Mouse (Mus musculus) ES-E14 (cell line): ENCODE data around the gene Gm10282. TPM values are rescaled to one million over a fixed set of nuclear protein-coding genes. Genes with fewer than 3 reads are reported as not detected.

Experiments
- DNase-seq: peaks from one replicate; pipeline ENCODE4 v3.0.0-alpha.2; 2013; ENCODE audit warnings: low read depth, low spot score
- H3K27ac ChIP-seq: 2 replicates; pipeline ENCODE4 v1.5.1; 2012; ENCODE audit warnings: low read depth, mild to moderate bottlenecking, low read length, moderate library complexity, mixed read lengths; ENCODE audit not compliant: poor library complexity, insufficient read depth, severe bottlenecking
- H3K36me3 ChIP-seq: 2 replicates; pipeline ENCODE4 v1.6.1; 2012; ENCODE audit warnings: mild to moderate bottlenecking, low read length, moderate library complexity, mixed read lengths; ENCODE audit not compliant: control insufficient read depth, poor library complexity, insufficient read depth, severe bottlenecking
- H3K4me1 ChIP-seq, 2 experiments: fragments of 150-350 bp in 1 of 2; sonication (generic) in 1 of 2; 2 replicates each; pipeline ENCODE4 v1.6.1; 2012; ENCODE audit warnings: low read length in 2 of 2, mild to moderate bottlenecking in 1 of 2, mixed read lengths in 1 of 2; ENCODE audit not compliant: control insufficient read depth in 2 of 2, insufficient read depth in 2 of 2, poor library complexity in 1 of 2
- H3K4me3 ChIP-seq, 2 experiments: fragments of 150-350 bp in 1 of 2; sonication (generic) in 1 of 2; 2 replicates each; pipeline ENCODE4 v1.5.1; 2012; ENCODE audit warnings: low read length in 2 of 2, low read depth in 1 of 2, mild to moderate bottlenecking in 1 of 2, mixed read lengths in 1 of 2; ENCODE audit not compliant: insufficient read depth in 1 of 2, poor library complexity in 1 of 2, severe bottlenecking in 1 of 2
- H3K9ac ChIP-seq: 2 replicates; pipeline ENCODE4 v1.6.1; 2012; ENCODE audit warnings: low read depth, mild to moderate bottlenecking, low read length, mixed read lengths; ENCODE audit not compliant: poor library complexity, insufficient read depth, severe bottlenecking
- H3K9me3 ChIP-seq: fragments of 150-350 bp; sonication (generic); 2 replicates; pipeline ENCODE4 v1.6.1; 2012; ENCODE audit warnings: low read depth, mild to moderate bottlenecking, low read length; ENCODE audit not compliant: control insufficient read depth, insufficient read depth
- CHD2 ChIP-seq: IDR thresholded peaks from 2 replicates; pipeline ENCODE4 v1.6.1; 2014; ENCODE audit warnings: mild to moderate bottlenecking, low read depth, low read length, inconsistent platforms
- HCFC1 ChIP-seq: IDR thresholded peaks from 2 replicates; pipeline ENCODE4 v1.6.1; 2012; ENCODE audit warnings: low read length, inconsistent platforms, borderline replicate concordance; ENCODE audit not compliant: insufficient read depth
- MAFK ChIP-seq: IDR thresholded peaks from 2 replicates; pipeline ENCODE4 v1.6.1; 2014; ENCODE audit warnings: mild to moderate bottlenecking, low read depth, low read length, inconsistent platforms; ENCODE audit not compliant: insufficient read depth
- ZC3H11A ChIP-seq: IDR thresholded peaks from 2 replicates; pipeline ENCODE4 v1.6.1; 2012; ENCODE audit warnings: low read depth, mild to moderate bottlenecking, inconsistent platforms, low read length, borderline replicate concordance
- ZNF384 ChIP-seq: IDR thresholded peaks from 2 replicates; pipeline ENCODE4 v1.6.1; 2012; ENCODE audit warnings: low read depth, low read length, inconsistent platforms
- in situ Hi-C, 2 experiments: fragments of 600-800 bp; cut with MboI; formaldehyde crosslinking; loops; one replicate each; pipeline ENCODE4 v1.15.1; 2025; ENCODE audit warnings: low sequenced_read_pairs in 2 of 2, inconsistent platforms in 1 of 2; ENCODE audit not compliant: unreplicated experiment in 2 of 2
- total RNA-seq: library from RNA; depleted of rRNA; stranded (reverse); fragments of 300-350 nt; gene quantifications from 2 replicates; pipeline ENCODE4 v1.2.3, GENCODE M21; 2012; rRNA removed

Gene Gm10282
- 13.0 and 21.2 TPM in 2 replicates for total RNA-seq

DNA sequence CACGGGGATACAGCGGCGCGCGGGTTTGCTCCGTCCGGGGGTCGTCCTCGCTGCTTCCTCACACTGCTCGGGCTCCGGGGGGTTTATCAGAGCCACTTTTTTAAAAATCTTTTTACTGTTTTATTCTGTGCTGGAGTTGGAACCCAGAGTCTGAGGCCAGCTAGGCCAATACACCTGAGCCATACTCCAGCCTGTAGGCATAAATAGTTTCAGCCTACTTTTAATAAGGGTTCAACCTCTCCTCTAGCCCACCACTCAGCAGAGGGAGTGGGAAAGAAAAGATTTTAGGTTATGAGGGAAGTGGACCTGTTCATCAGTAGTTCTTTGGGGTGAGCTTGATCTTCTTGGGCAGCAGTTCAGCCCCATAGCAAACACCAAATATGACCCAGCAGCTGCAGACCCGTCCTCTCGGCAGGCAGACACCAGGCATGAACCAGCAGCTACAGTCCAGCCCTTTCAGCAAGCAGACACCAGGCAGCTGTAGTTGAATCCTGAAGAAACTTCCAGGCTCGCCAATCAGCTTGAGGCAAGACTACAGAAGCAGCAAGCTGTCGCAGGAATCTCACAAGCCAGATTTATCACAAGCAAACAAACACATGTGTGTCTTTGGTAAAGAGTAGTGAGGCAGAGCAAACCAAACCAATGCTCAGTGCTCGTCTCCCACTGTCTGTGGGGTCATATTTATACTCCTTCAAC lies at the start of gene Gm10282:
TSS of gene Gm10282 (minus strand) at position 51 of the 696 bp plus-strand sequence.
- TF ChIP-seq ZC3H11A: no peak
- no peak for TF ChIP-seq ZNF384
- no peak for TF ChIP-seq HCFC1
- TF ChIP-seq CHD2: no peak
- no peak for TF ChIP-seq MAFK
- in situ Hi-C loops: no loop called here
- no peak within 1 kb of the TSS for H3K9ac ChIP-seq
- H3K9me3 ChIP-seq: no peaks in the 10 kb centered on the region
- H3K27ac ChIP-seq: no peak within 1 kb of the TSS
- H3K4me1 ChIP-seq: peaks cover 16 to 29% of the 10 kb centered on the region in 2 experiments
- no peak for DNase-seq
- no peak within 1 kb of the TSS for H3K4me3 ChIP-seq
- H3K36me3 ChIP-seq: no peaks in the 10 kb centered on the region

DNA sequence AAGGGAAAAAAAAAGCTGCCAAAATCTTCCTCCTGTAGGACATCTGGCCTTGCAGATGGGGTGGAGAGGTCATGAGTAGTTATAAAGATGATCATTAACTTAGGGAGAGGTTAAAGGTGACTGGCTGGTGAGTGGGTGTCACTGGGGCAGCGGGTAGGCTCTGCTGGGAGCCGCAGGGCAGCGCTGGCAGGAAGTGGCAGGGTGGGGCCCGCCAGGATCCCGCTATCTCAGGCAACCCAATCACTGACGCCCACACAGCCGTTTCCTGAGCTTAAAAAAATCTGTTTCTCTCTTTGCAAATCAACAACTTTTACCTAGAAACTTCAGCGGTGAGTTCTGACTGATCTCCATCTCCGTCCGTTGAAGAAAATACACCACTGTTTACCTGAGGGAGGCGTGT lies 49.2 kb upstream of the Gm10282 start:
- Histone ChIP-seq H3K4me1 (peaks cover 10% of the 10 kb centered on the region in 2 experiments), H3K9me3 (no peaks in the 10 kb centered on the region), H3K27ac (peak overlapping the region; percentile 45), H3K9ac (no peak overlapping the region), H3K4me3 (no peak overlapping the region; a peak in 1 of 4 replicates), H3K36me3 (peaks cover 11% of the 10 kb centered on the region; the same call in 1 of the 2 replicates)
- no peak for DNase-seq
- TF ChIP-seq ZNF384: no peak
- no peak for TF ChIP-seq MAFK
- in situ Hi-C loops: no loop called here

DNA sequence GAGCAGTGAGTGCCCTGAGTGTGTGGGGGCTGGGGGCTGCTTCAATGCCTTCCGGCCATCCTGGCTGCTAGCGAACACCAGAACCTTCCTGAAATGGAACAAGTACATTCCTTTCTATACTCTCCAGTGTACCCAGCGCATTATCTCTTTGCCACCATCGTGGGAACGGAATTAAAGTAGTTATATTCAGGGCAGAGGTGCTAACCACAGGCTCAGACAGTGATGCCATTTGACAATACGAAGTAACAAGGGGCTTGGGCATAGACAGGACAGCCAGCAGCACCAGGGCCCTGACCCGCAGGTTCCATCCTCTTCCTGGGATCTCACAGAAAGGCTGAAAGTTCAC lies 48.6 kb upstream of the Gm10282 start:
- TF ChIP-seq HCFC1 (no peak), ZNF384 (no peak), ZC3H11A (no peak), CHD2 (no peak), MAFK (no peak)
- H3K27ac ChIP-seq: peak overlapping the region; percentile 37; the same call in 1 of the 2 replicates
- peak overlapping the region; percentile 14; the same call in 1 of the 2 replicates for H3K9ac ChIP-seq

DNA sequence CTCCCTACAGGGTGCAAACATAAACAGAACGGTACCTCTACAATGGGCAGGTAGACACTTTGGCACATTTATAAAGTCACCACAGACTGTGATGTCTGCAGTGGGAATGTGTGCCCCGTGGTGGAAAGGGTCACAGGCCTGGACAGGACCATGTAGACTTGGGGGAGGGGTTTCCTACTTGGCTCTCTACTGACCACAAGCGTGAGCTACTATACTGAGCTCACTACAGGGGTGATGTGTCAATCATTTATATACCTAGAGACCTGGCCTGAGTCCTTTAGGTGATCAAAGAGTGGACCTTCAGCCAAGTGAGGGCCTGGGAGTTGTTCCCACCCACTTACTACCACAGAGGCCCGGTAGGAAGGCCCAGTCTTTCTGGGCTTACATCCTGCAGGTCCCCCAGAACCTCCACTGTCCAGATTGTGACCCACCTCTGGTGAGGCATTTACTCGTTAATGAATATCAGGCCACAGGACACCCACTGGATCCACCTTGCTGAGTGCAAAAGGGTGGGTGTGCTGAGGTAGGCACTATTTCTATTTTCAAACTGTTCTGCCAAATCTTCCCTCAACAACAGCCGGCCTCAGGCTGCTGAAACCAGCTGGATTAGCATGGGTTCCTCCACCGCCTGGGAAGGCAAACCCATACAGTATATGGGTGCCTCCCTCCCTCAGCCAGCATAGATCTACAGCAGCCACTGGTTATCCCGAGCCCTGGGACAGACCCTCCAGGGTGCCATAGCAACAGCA lies 48.1 kb upstream of the Gm10282 start:
- Histone ChIP-seq H3K9me3 (no peaks in the 10 kb centered on the region), H3K9ac (no peak overlapping the region), H3K4me1 (peaks cover 17 to 18% of the 10 kb centered on the region in 2 experiments), H3K36me3 (peaks cover 11% of the 10 kb centered on the region; the same call in 1 of the 2 replicates), H3K4me3 (no peak overlapping the region), H3K27ac (no peak overlapping the region)
- in situ Hi-C loops: no loop called here
- TF ChIP-seq ZC3H11A (no peak), ZNF384 (no peak), MAFK (no peak), CHD2 (no peak), HCFC1 (no peak)
- no peak for DNase-seq

More for the DNA sequence above, 48.6 kb upstream of the Gm10282 start:
- no peak overlapping the region for H3K4me3 ChIP-seq
- peaks cover 14% of the 10 kb centered on the region in 2 experiments for H3K4me1 ChIP-seq
- DNase-seq: no peak
- peaks cover 11% of the 10 kb centered on the region; the same call in 1 of the 2 replicates for H3K36me3 ChIP-seq
- H3K9me3 ChIP-seq: no peaks in the 10 kb centered on the region
- in situ Hi-C loops: no loop called here
